29 mouse cellular contexts compared by ENCODE assay signal in genomic region chr9:113863370-113863999, GRCm38 (mm10).
DNase-seq lines count a peak whose midpoint lies in the region; ATAC-seq and TF ChIP-seq lines count a peak whose summit lies in the region.
"Had no signal": no experiment of that assay in that cellular context is flagged by ENCODE, and none has a peak within 500 bp of the region (broad histone marks: within the 10 kb centered on the region; RNA-seq: fewer than 3 reads in every experiment).

No protein-coding gene starts in this region.

- TF ChIP-seq RAD21 in MEL (IDR thresholded peaks at IDR 0.05; ENCODE audit: low read depth, low read length): no peak

- ATAC-seq in erythroblast, adult 5-6 weeks (replicated peaks; ENCODE audit: low FRiP score, poor library complexity, severe bottlenecking): peak; percentile 67
- ATAC-seq in liver, embryonic 16.5 days (ENCODE audit: low read depth): peak; percentile 74
- ATAC-seq: forebrain, embryonic 16.5 days; intestine, postnatal 0 days had no signal

- no peak overlapping the region for H3K9ac ChIP-seq in MEL (ENCODE audit: control insufficient read depth, low read depth, low read length, poor library complexity, severe bottlenecking)
- no peak overlapping the region for H3K9ac ChIP-seq in liver, embryonic 16.5 days (ENCODE audit: low read depth, low read length)
- H3K9ac ChIP-seq: embryonic facial prominence, embryonic 12.5 days; heart, embryonic 13.5 days; hindbrain, embryonic 14.5 days; limb, embryonic 15.5 days; lung, embryonic 15.5 days; midbrain, embryonic 12.5 days; neural tube, embryonic 12.5 days had no signal

- WGBS in liver, embryonic 16.5 days (ENCODE audit: insufficient replicate concordance): 50% methylated on average over 5 of the region's 5 CpGs

- TF ChIP-seq POLR2A in MEL (IDR thresholded peaks at IDR 0.05; ENCODE audit: control insufficient read depth in 1 of 2, insufficient read depth in 1 of 2, low read depth in 1 of 2, low read length in 2 of 2, poor library complexity in 1 of 2): no peak

- H3K4me3 ChIP-seq in MEL (ENCODE audit: control insufficient read depth in 1 of 2, insufficient read depth in 1 of 2, low read depth in 2 of 2, low read length in 2 of 2): no peak overlapping the region
- H3K4me3 ChIP-seq in liver, embryonic 16.5 days (ENCODE audit: low read depth, low read length): no peak overlapping the region
- H3K4me3 ChIP-seq: embryonic facial prominence, embryonic 12.5 days; gastrocnemius, adult 2 months; heart, adult 2 months; heart, embryonic 13.5 days; limb, embryonic 10.5 days; limb, embryonic 15.5 days; lung, embryonic 15.5 days; midbrain, embryonic 12.5 days; myocyte; neural tube, embryonic 12.5 days had no signal

- H3K9me3 ChIP-seq in MEL (replicated peaks; ENCODE audit: insufficient read depth, low read length): no peaks in the 10 kb centered on the region
- H3K9me3 ChIP-seq in liver, embryonic 16.5 days (replicated peaks; ENCODE audit: control insufficient read depth, low read length): no peaks in the 10 kb centered on the region
- H3K9me3 ChIP-seq: embryonic facial prominence, embryonic 12.5 days; heart, embryonic 13.5 days; limb, embryonic 10.5 days; limb, embryonic 15.5 days; lung, embryonic 15.5 days; midbrain, embryonic 12.5 days; neural tube, embryonic 12.5 days had no signal

- no peak overlapping the region for H3K4me2 ChIP-seq in liver, embryonic 16.5 days (ENCODE audit: low read depth, low read length)
- H3K4me2 ChIP-seq: embryonic facial prominence, embryonic 12.5 days; heart, embryonic 13.5 days; hindbrain, embryonic 14.5 days; limb, embryonic 15.5 days; lung, embryonic 15.5 days; midbrain, embryonic 12.5 days; neural tube, embryonic 12.5 days had no signal

- peaks cover 7 to 12% of the 10 kb centered on the region in 2 experiments for H3K4me1 ChIP-seq in MEL (ENCODE audit: control insufficient read depth in 1 of 2, insufficient read depth in 2 of 2, low read length in 2 of 2)
- peaks cover 10% of the 10 kb centered on the region for H3K4me1 ChIP-seq in liver, embryonic 16.5 days (ENCODE audit: control insufficient read depth, low read depth, low read length)
- H3K4me1 ChIP-seq: embryonic facial prominence, embryonic 12.5 days; limb, embryonic 10.5 days; limb, embryonic 15.5 days; lung, embryonic 15.5 days; midbrain, embryonic 12.5 days; neural tube, embryonic 12.5 days had no signal

- peak; percentile 49 to 52; a peak in 3 of 4 replicates for TF ChIP-seq EP300 in MEL (IDR thresholded peaks at IDR 0.05; ENCODE audit: low read depth in 1 of 2, low read length in 2 of 2)

- H3K79me2 ChIP-seq in MEL (ENCODE audit: control insufficient read depth, insufficient read depth, low read length, poor library complexity): no peaks in the 10 kb centered on the region

- no peak for TF ChIP-seq CTCF in MEL (IDR thresholded peaks at IDR 0.05 in 2 of 3, conservative IDR thresholded peaks at IDR 0.05 in 1 of 3; ENCODE audit: control insufficient read depth in 1 of 3, insufficient read depth in 1 of 3, low read depth in 2 of 3, low read length in 3 of 3, poor library complexity in 1 of 3, severe bottlenecking in 1 of 3)

- peaks cover 12 to 17% of the 10 kb centered on the region in 2 experiments for H3K36me3 ChIP-seq in MEL (ENCODE audit: control insufficient read depth in 1 of 2, insufficient read depth in 2 of 2, low read length in 2 of 2)
- peaks cover 1% of the 10 kb centered on the region for H3K36me3 ChIP-seq in liver, embryonic 16.5 days (ENCODE audit: control insufficient read depth, insufficient read depth)

- peak; percentile 44 for DNase-seq in heart, adult 11 months
- DNase-seq in heart, adult 8-10 months (ENCODE audit: low spot score): no peak
- peak; percentile 30 for DNase-seq in MEL (ENCODE audit: low read depth, low spot score)
- DNase-seq in cerebellum, postnatal 10 days: no peak
- no peak for DNase-seq in B cell, adult 2 months
- no peak for DNase-seq in thymus, postnatal 36 days
- DNase-seq: adrenal gland, postnatal 10 days; cerebellum, adult 2 months; cerebellum, postnatal 36 days; embryo, embryonic 11 days; gastrocnemius, adult 2 months; gastrocnemius, postnatal 36 days; heart, adult 2 months; heart, postnatal 10 days; kidney, postnatal 14 days; thymus, adult 2 months had no signal

- H3K27ac ChIP-seq in MEL (ENCODE audit: control insufficient read depth, low read depth, low read length): peak overlapping the region; percentile 26
- no peak overlapping the region for H3K27ac ChIP-seq in liver, embryonic 16.5 days (ENCODE audit: low read length)
- H3K27ac ChIP-seq: embryonic facial prominence, embryonic 12.5 days; gastrocnemius, adult 2 months; heart, adult 2 months; heart, embryonic 13.5 days; hindbrain, embryonic 14.5 days; limb, embryonic 10.5 days; limb, embryonic 15.5 days; lung, embryonic 15.5 days; midbrain, embryonic 12.5 days; neural tube, embryonic 12.5 days had no signal

- H3K27me3 ChIP-seq in MEL (ENCODE audit: control insufficient read depth in 1 of 2, insufficient read depth in 2 of 2, low read length in 2 of 2): no peaks in the 10 kb centered on the region
- H3K27me3 ChIP-seq in liver, embryonic 16.5 days (ENCODE audit: control insufficient read depth, insufficient read depth, low read depth, low read length): no peaks in the 10 kb centered on the region
- H3K27me3 ChIP-seq: embryonic facial prominence, embryonic 12.5 days; heart, embryonic 13.5 days; limb, embryonic 15.5 days; lung, embryonic 15.5 days; midbrain, embryonic 12.5 days; neural tube, embryonic 12.5 days had no signal

TF ChIP-seq in MEL, 35 proteins besides CTCF, POLR2A, EP300 and RAD21:
- no peak for TF ChIP-seq SMC3 (IDR thresholded peaks at IDR 0.05; ENCODE audit: low read depth, low read length)
- no peak for TF ChIP-seq MYC (IDR thresholded peaks at IDR 0.05; ENCODE audit: low read depth, low read length)
- peak; percentile 28; the same call in 1 of the 2 replicates for TF ChIP-seq TCF12 (IDR thresholded peaks at IDR 0.05; ENCODE audit: low read depth, low read length)
- peak; percentile 28; the same call in 1 of the 2 replicates for TF ChIP-seq ETS1 (IDR thresholded peaks at IDR 0.05; ENCODE audit: low read depth, low read length)
- peak; percentile 78; the same call in 1 of the 2 replicates for TF ChIP-seq MAFK (IDR thresholded peaks at IDR 0.05; ENCODE audit: borderline replicate concordance, low read depth, low read length)
- TF ChIP-seq TAL1 (IDR thresholded peaks at IDR 0.05; ENCODE audit: low read length): no peak
- peak; percentile 49; the same call in 1 of the 2 replicates for TF ChIP-seq GABPA (IDR thresholded peaks at IDR 0.05; ENCODE audit: low read depth, low read length)

Comparison
In these comparisons a context has a peak if more than half of its experiments do, and no peak if none do; other contexts are left out.
1. DNase-seq: peak in heart, adult 11 months (single experiment) and MEL (single experiment); none in heart, adult 8-10 months (single experiment), cerebellum, postnatal 10 days (0 of 2), B cell, adult 2 months (0 of 2) and thymus, postnatal 36 days (0 of 2).